Mouse (Mus musculus) lung, adult 2 months (tissue): Measurements from ENCODE around the gene Kel.

Source experiments
- CTCF ChIP-seq: fragments of 200-500 bp; IDR thresholded peaks from 2 replicates; pipeline ENCODE4 v1.5.1; 2011; ENCODE audit warnings: mild to moderate bottlenecking, low read length, control low read depth; ENCODE audit not compliant: insufficient read depth
- POLR2A ChIP-seq: fragments of 200-500 bp; IDR thresholded peaks from 2 replicates; pipeline ENCODE4 v1.6.1; 2011; ENCODE audit warnings: low read depth, mild to moderate bottlenecking, control low read depth, low read length, borderline replicate concordance; ENCODE audit errors: extremely low read depth

DNA sequence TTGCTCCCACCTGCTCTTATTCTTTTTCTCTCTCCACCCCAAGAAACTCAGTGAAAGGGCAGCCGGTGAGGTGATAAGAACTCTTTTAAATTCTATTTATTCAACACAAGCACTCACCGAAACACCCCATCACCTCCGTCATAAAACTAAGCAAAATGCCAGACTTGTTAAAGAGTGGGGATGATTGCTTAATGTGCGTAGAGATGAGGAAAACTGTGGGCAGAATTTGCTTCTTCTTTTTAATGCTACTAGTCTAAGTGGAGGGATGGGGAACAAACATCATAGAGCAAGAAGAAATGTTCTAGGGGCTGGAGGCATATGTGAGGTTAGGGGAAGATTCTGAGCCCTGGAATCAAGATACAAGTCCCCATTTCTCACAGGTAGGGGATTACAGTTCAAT is 61.4 kb downstream of the Kel start:
- TF ChIP-seq POLR2A: no peak
- no peak for TF ChIP-seq CTCF
